Mouse (Mus musculus) heart, adult 2 months (tissue): ENCODE results near the gene Spats1.

Source experiments
- CTCF ChIP-seq: fragments of 200-600 bp; IDR thresholded peaks from 2 replicates; pipeline ENCODE4 v1.8.1; 2022; ENCODE audit warnings: antibody characterized with exemption, mild to moderate bottlenecking, moderate library complexity
- POLR2A ChIP-seq: fragments of 200-500 bp; IDR thresholded peaks from 2 replicates; pipeline ENCODE4 v1.6.1; 2011; ENCODE audit warnings: mild to moderate bottlenecking, low read depth, low read length, control low read depth; ENCODE audit not compliant: insufficient read depth

- TF ChIP-seq CTCF = no peak
- TF ChIP-seq POLR2A = no peak
Measured at GRCm38 (mm10) chr17:45511757-45512156, 36.5 kb upstream of the Spats1 start.
